Mouse (Mus musculus) right cerebral cortex, postnatal 10 days (tissue): ENCODE data around the gene Vwf.

Experiments
- DNase-seq, 2 experiments: peaks; one replicate each; pipeline ENCODE4 v3.0.0; 2021; ENCODE audit warnings: low spot score in 2 of 2

Gene Vwf

DNA sequence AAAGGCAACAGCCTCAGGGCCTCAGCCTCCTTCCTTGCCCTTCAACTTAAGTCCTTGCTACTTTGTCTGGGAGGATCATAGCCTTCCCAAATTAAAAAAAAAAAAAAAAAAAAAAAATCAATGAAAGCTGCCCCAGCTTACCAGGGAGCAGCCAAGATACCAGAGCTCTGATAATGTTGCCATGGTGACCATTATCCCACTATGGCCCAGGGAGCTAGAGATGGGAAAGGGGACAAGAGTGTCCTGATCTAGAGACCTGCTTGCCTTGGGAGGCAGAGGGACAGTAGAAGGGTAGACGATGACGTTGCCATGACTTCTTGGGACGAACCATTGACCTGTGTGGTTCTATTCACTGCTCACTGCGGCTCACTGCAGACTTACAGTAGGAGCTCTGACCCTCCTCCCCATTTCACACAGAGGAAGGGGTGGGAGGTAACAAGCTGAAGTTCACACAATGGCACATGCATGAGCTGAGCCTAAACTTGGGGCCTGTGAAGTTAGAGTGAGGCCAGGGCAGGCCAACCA is 39.5 kb downstream of the Vwf start:
- DNase-seq: no peak

- DNase-seq: no peak
Observed at GRCm38 (mm10) chr6:125588241-125588640, 41.7 kb downstream of the Vwf start.

- no peak for DNase-seq
Observed at GRCm38 (mm10) chr6:125589075-125589474, 42.5 kb downstream of the Vwf start.

DNA sequence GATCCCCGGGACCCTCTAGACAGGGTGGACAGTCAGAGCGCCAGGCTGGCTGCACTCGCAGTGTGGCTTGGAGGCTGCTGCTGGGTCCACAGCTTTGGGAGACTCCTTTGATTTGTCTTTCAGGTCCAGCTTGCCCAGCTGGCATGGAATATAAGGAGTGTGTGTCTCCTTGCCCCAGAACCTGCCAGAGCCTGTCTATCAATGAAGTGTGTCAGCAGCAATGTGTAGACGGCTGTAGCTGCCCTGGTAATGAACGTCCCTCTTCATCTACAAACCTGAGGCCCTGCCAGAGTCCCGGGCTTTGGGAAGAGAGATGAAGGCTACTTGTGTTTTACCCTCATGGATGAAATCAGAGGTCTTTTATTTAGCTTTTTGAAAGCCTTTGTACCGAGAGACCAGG is 43.5 kb downstream of the Vwf start:
- peak; percentile 63 to 78 for DNase-seq

DNA sequence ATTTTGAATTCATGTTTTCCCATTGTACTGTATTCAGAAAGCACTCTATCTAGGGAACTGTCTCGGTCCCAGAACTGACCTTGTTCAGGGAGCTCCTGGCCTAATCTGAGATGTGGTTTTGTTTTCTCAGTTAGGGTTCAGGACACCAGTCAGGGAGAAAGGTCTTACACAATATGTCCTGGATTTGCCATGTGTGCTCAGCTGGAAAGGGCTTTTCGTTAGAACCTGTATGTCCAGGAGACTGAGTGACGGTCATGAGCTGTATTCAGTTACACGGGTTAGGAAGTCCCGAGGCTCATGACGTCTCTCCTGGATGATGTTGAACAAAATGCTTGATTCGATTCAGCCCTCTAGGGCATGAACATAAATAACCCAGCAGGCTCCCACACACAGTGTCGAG is 43.9 kb downstream of the Vwf start:
- DNase-seq: no peak

- DNase-seq: no peak
Observed at GRCm38 (mm10) chr6:125591652-125592385, 45.2 kb downstream of the Vwf start.

- no peak for DNase-seq
Observed at GRCm38 (mm10) chr6:125592536-125592935, 46.0 kb downstream of the Vwf start.

GRCm38 (mm10) chr6:125594311-125594710 is 47.7 kb downstream of the Vwf start:
- no peak for DNase-seq

DNA sequence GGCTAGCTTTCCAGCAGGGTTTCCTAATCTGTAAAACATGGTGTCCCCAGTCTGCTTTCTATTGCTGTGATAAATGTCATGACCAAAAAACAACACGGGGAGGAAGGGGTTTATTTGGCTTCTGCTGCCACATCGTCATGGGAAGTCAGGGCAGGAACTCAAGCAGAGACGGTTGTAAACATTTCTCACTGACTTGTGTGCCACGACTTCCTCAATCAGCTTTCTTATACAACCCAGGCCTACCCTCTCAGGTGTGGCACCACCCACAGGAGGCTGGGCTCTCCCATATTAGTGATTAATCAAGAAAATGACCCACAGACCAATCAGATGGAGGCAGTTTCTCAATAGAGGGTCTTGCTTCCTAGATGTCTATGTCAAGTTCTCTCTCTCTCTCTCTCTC is 48.3 kb downstream of the Vwf start:
- DNase-seq: no peak

- DNase-seq: no peak
Observed at GRCm38 (mm10) chr6:125596701-125597318, 50.2 kb downstream of the Vwf start.

GRCm38 (mm10) chr6:125597716-125598115 is 51.1 kb downstream of the Vwf start:
- no peak for DNase-seq

DNA sequence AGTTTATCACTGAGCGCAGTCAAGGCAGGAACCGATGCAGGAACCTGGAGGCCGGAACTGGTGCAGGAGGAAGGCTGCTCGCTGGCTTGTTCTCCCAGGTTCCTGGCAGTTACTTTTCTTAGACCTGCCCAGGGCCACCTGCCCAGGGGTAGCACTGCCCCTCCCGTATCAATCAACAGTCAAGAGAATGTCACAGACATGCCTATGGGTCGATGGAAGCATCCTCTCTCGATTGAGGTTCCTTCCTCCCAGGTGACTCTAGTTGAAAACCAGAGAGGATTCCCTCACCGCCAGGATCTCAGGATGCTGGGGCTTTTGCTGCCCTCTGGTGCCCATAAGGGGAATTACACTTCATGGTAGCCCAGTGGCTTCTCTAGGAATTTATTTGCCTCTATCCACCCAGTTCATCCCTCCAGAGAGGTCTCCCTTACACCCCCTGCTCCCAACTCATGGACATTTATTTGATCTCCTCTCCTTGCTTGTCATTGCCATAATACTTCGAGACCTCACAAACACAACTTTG is 53.5 kb downstream of the Vwf start:
- peak; percentile 75 to 86 for DNase-seq

- no peak for DNase-seq
Observed at GRCm38 (mm10) chr6:125600669-125601068, 54.1 kb downstream of the Vwf start.

DNA sequence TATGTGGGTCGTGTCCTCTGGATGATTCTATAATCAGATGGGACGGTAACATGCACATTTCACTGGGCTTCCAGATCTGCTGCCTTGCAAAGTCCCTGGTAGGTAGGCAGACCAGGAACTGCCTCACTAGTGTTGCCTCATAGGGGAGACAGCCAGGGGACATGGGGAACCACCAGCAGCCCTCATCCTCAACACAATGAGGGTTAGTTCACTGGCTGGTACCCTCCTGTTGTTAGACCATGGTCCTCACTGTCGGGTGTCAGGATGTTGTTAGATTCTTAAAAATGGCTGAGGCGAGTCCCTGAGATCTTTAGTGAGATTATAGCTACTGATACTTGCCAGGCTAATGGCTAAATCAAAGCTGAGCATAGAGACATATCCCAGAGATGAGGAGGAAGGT is 54.6 kb downstream of the Vwf start:
- DNase-seq: no peak

GRCm38 (mm10) chr6:125601748-125602147 is 55.2 kb downstream of the Vwf start:
- DNase-seq: no peak

GRCm38 (mm10) chr6:125602354-125602753 is 55.8 kb downstream of the Vwf start:
- DNase-seq: no peak

GRCm38 (mm10) chr6:125603234-125603633 is 56.7 kb downstream of the Vwf start:
- DNase-seq: peak; percentile 72 to 82

GRCm38 (mm10) chr6:125603678-125604462 is 57.3 kb downstream of the Vwf start:
- DNase-seq: no peak

- peak; percentile 79 to 83 for DNase-seq
Observed at GRCm38 (mm10) chr6:125604463-125605191, 58.1 kb downstream of the Vwf start.

GRCm38 (mm10) chr6:125609025-125609424 is 62.5 kb downstream of the Vwf start:
- no peak for DNase-seq

DNA sequence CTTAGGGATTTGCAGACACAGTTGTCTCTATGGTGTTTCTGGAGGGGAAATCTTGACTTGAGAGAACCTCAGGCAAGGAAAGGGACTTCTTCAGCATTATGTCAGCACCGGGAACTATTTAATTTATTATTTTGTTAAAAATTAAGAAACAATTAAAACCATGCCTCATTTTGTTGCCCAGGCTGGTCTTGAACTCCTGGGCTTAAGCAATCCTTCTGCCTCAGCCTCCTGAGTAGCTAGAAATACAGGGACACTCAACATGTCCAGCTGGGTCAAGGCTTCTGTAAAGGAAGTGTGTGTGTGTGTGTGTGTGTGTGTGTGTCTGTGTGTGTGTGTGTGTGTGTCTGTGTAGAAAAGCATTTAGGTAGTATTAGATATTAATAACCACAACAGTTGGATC is 71.3 kb downstream of the Vwf start:
- DNase-seq: no peak

GRCm38 (mm10) chr6:125620764-125621163 is 74.2 kb downstream of the Vwf start:
- peak; percentile 47 to 64 for DNase-seq
